Mouse (Mus musculus) thymus, adult 18-20 months (tissue): ENCODE measurements around the gene Sp7.
"Not testable (repeated sequence)": the region's sequence is repeated elsewhere in the genome, so short reads cannot be mapped to it uniquely, and the experiment has no call there.

ENCODE experiments used
- DNase-seq, 2 experiments: peaks; one replicate each; pipeline ENCODE4 v3.0.0; 2022; ENCODE audit warnings: mixed read lengths in 2 of 2

Sp7 gene

GRCm38 (mm10) chr15:102341580-102341979 lies 25.4 kb downstream of the Sp7 start:
- no peak for DNase-seq

- DNase-seq = no peak
Observed at GRCm38 (mm10) chr15:102339612-102340011, 27.4 kb downstream of the Sp7 start.

- DNase-seq = no peak
Observed at GRCm38 (mm10) chr15:102336946-102337345, 30.0 kb downstream of the Sp7 start.

- DNase-seq = not testable (repeated sequence)
Observed at GRCm38 (mm10) chr15:102335925-102336324, 31.1 kb downstream of the Sp7 start.

- DNase-seq = no peak
Observed at GRCm38 (mm10) chr15:102335254-102335653, 31.7 kb downstream of the Sp7 start.

- DNase-seq = peak; percentile 72 to 78
Observed at GRCm38 (mm10) chr15:102331610-102332015, 35.4 kb downstream of the Sp7 start, which contains the start of gene Myg1. Gene Myg1 (plus strand): TSS chr15:102331709.

- DNase-seq = no peak
Observed at GRCm38 (mm10) chr15:102326892-102327291, 40.1 kb downstream of the Sp7 start.

GRCm38 (mm10) chr15:102326022-102326576 lies 40.9 kb downstream of the Sp7 start, which contains the start of gene Pfdn5:
Gene Pfdn5 (plus strand): TSS chr15:102326116.
- DNase-seq = peak; percentile 65 to 73

GRCm38 (mm10) chr15:102324654-102325473 lies 42.1 kb downstream of the Sp7 start:
- no peak for DNase-seq

- DNase-seq = peak in 1 of 2 experiments; percentile 26
Observed at GRCm38 (mm10) chr15:102316263-102316662, 50.7 kb downstream of the Sp7 start.

- no peak for DNase-seq
Observed at GRCm38 (mm10) chr15:102315292-102315691, 51.7 kb downstream of the Sp7 start.

GRCm38 (mm10) chr15:102311489-102311888 lies 55.5 kb downstream of the Sp7 start:
- no peak for DNase-seq

GRCm38 (mm10) chr15:102310074-102310845 lies 56.7 kb downstream of the Sp7 start:
- no peak for DNase-seq

- DNase-seq = no peak
Observed at GRCm38 (mm10) chr15:102308717-102309116, 58.3 kb downstream of the Sp7 start.
